Mouse (Mus musculus): Measurements from ENCODE around the gene Ldhd. TPM values are rescaled to one million over a fixed set of nuclear protein-coding genes. Genes with fewer than 3 reads are reported as not detected.

The Ldhd gene
- polyA plus RNA-seq, 1 experiment from 2014 or later = 1.5 TPM

DNA sequence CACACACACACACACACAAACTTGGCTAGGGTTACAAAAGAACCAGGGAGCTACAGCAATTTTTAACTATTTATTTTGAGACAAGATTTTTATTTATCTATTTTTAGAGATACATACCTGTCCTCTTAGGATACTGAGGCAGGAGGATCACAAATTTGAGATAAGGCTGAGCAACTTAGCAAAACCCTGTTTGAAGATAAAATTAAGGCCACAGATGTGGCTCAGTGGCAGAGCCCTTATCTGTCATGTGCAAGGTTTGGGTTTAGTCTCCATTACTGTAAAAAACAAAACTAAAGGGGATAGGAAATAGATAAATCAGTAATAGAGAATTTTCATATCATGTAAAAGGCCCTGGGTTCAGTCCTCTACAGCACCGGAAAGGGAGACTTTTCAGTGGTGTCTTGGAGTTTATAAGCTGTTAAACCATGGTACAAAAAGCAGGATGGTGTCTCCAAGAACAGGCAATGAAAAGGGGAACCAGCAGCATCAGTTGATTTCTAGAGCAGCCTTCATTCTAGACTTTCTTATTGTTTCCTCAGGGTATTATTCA, 42.6 kb downstream of the Ldhd start:
- H3K27me3 ChIP-seq (ENCODE audit: control insufficient read depth, insufficient read depth, low read length) = no peaks in the 10 kb centered on the region
- H3K9me3 ChIP-seq (ENCODE audit: control insufficient read depth, low read depth, low read length) = no peaks in the 10 kb centered on the region
- 91% methylated on average over 1 of the region's 1 CpGs for WGBS
- H3K36me3 ChIP-seq (ENCODE audit: control insufficient read depth, insufficient read depth, low read length) = no peaks in the 10 kb centered on the region
- no peak overlapping the region for H3K4me3 ChIP-seq (ENCODE audit: low read depth, low read length)
- no peak overlapping the region for H3K9ac ChIP-seq (replicated peaks; ENCODE audit: low read depth, low read length)
- no peak overlapping the region for H3K27ac ChIP-seq (ENCODE audit: low read length)
- no peak overlapping the region for H3K4me2 ChIP-seq (replicated peaks; ENCODE audit: low read depth, low read length)
- H3K4me1 ChIP-seq (ENCODE audit: control insufficient read depth, insufficient read depth, low read length) = peaks cover 1% of the 10 kb centered on the region; the same call in 1 of the 2 replicates
- no peak for ATAC-seq (ENCODE audit: insufficient number of reproducible peaks, insufficient read depth, low FRiP score, low read depth)

GRCm38 (mm10) chr8:111584946-111585345, 45.2 kb downstream of the Ldhd start:
- ATAC-seq (ENCODE audit: insufficient number of reproducible peaks, insufficient read depth, low FRiP score, low read depth) = no peak
- H3K4me3 ChIP-seq (ENCODE audit: low read depth, low read length) = no peak overlapping the region

GRCm38 (mm10) chr8:111582386-111582785, 47.8 kb downstream of the Ldhd start:
- 70% methylated on average over 3 of the region's 3 CpGs for WGBS
- H3K27ac ChIP-seq (ENCODE audit: low read length) = no peak overlapping the region
- H3K9ac ChIP-seq (replicated peaks; ENCODE audit: low read depth, low read length) = no peak overlapping the region
- H3K4me3 ChIP-seq (ENCODE audit: low read depth, low read length) = no peak overlapping the region
- no peaks in the 10 kb centered on the region for H3K9me3 ChIP-seq (ENCODE audit: control insufficient read depth, low read depth, low read length)
- 0 out of 2 replicates have a peak, but pooled peaks cover 6% of the 10 kb centered on the region for H3K36me3 ChIP-seq (ENCODE audit: control insufficient read depth, insufficient read depth, low read length)
- 0 out of 2 replicates have a peak, but pooled peaks cover 3% of the 10 kb centered on the region for H3K4me1 ChIP-seq (ENCODE audit: control insufficient read depth, insufficient read depth, low read length)
- H3K27me3 ChIP-seq (ENCODE audit: control insufficient read depth, insufficient read depth, low read length) = no peaks in the 10 kb centered on the region
- no peak for ATAC-seq (ENCODE audit: insufficient number of reproducible peaks, insufficient read depth, low FRiP score, low read depth)
- no peak overlapping the region for H3K4me2 ChIP-seq (replicated peaks; ENCODE audit: low read depth, low read length)

More at GRCm38 (mm10) chr8:111584946-111585345, 45.2 kb downstream of the Ldhd start:
- Histone ChIP-seq H3K4me1 (ENCODE audit: control insufficient read depth, insufficient read depth, low read length) (no peaks in the 10 kb centered on the region), H3K9me3 (ENCODE audit: control insufficient read depth, low read depth, low read length) (no peaks in the 10 kb centered on the region), H3K4me2 (replicated peaks; ENCODE audit: low read depth, low read length) (no peak overlapping the region), H3K27me3 (ENCODE audit: control insufficient read depth, insufficient read depth, low read length) (no peaks in the 10 kb centered on the region), H3K9ac (replicated peaks; ENCODE audit: low read depth, low read length) (no peak overlapping the region), H3K27ac (ENCODE audit: low read length) (no peak overlapping the region), H3K36me3 (ENCODE audit: control insufficient read depth, insufficient read depth, low read length) (no peaks in the 10 kb centered on the region)
- WGBS = 88% methylated on average over 3 of the region's 3 CpGs

DNA sequence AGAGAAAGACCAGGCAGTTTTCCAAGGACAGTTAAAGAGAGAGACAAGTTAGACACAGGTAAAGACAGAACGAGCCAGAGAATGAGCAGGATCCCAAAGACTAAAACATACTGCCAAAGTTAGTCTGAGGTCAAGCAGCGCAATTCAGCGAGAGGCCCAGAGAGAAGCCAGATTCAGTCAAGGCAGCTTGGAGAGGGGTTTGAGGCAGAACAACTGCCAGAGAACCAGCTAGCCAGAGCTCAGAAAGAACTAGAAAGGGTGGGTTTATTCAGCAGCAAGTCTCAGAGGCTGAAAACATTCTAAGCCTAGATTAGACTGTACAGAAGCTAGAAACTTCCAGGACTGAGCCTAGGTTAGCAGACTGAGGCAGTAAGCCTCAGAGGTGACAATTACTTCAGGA, 49.9 kb downstream of the Ldhd start:
- 53% methylated on average over 3 of the region's 3 CpGs for WGBS
- no peak for ATAC-seq (ENCODE audit: insufficient number of reproducible peaks, insufficient read depth, low FRiP score, low read depth)
- H3K36me3 ChIP-seq (ENCODE audit: control insufficient read depth, insufficient read depth, low read length) = 0 out of 2 replicates have a peak, but pooled peaks cover 6% of the 10 kb centered on the region
- no peak overlapping the region for H3K4me2 ChIP-seq (replicated peaks; ENCODE audit: low read depth, low read length)
- H3K4me3 ChIP-seq (ENCODE audit: low read depth, low read length) = no peak overlapping the region
- H3K27ac ChIP-seq (ENCODE audit: low read length) = no peak overlapping the region
- H3K9me3 ChIP-seq (ENCODE audit: control insufficient read depth, low read depth, low read length) = no peaks in the 10 kb centered on the region
- no peaks in the 10 kb centered on the region for H3K27me3 ChIP-seq (ENCODE audit: control insufficient read depth, insufficient read depth, low read length)
- H3K4me1 ChIP-seq (ENCODE audit: control insufficient read depth, insufficient read depth, low read length) = 0 out of 2 replicates have a peak, but pooled peaks cover 11% of the 10 kb centered on the region
- no peak overlapping the region for H3K9ac ChIP-seq (replicated peaks; ENCODE audit: low read depth, low read length)

- no peaks in the 10 kb centered on the region for H3K9me3 ChIP-seq (ENCODE audit: control insufficient read depth, low read depth, low read length)
- 0 out of 2 replicates have a peak, but pooled peaks cover 6% of the 10 kb centered on the region for H3K36me3 ChIP-seq (ENCODE audit: control insufficient read depth, insufficient read depth, low read length)
- H3K27ac ChIP-seq (ENCODE audit: low read length) = no peak overlapping the region
- H3K4me1 ChIP-seq (ENCODE audit: control insufficient read depth, insufficient read depth, low read length) = 0 out of 2 replicates have a peak, but pooled peaks cover 11% of the 10 kb centered on the region
- WGBS = 88% methylated on average over 1 of the region's 1 CpGs
- no peak overlapping the region for H3K4me2 ChIP-seq (replicated peaks; ENCODE audit: low read depth, low read length)
- no peak overlapping the region for H3K4me3 ChIP-seq (ENCODE audit: low read depth, low read length)
- no peak for ATAC-seq (ENCODE audit: insufficient number of reproducible peaks, insufficient read depth, low FRiP score, low read depth)
- no peaks in the 10 kb centered on the region for H3K27me3 ChIP-seq (ENCODE audit: control insufficient read depth, insufficient read depth, low read length)
- no peak overlapping the region for H3K9ac ChIP-seq (replicated peaks; ENCODE audit: low read depth, low read length)
Observed at GRCm38 (mm10) chr8:111579318-111579717, 50.9 kb downstream of the Ldhd start.

GRCm38 (mm10) chr8:111577880-111578533, 52.2 kb downstream of the Ldhd start:
- Histone ChIP-seq H3K4me3 (ENCODE audit: low read depth, low read length) (no peak overlapping the region), H3K36me3 (ENCODE audit: control insufficient read depth, insufficient read depth, low read length) (0 out of 2 replicates have a peak, but pooled peaks cover 6% of the 10 kb centered on the region), H3K4me1 (ENCODE audit: control insufficient read depth, insufficient read depth, low read length) (0 out of 2 replicates have a peak, but pooled peaks cover 11% of the 10 kb centered on the region), H3K9ac (replicated peaks; ENCODE audit: low read depth, low read length) (no peak overlapping the region), H3K27me3 (ENCODE audit: control insufficient read depth, insufficient read depth, low read length) (no peaks in the 10 kb centered on the region), H3K4me2 (replicated peaks; ENCODE audit: low read depth, low read length) (no peak overlapping the region), H3K27ac (ENCODE audit: low read length) (no peak overlapping the region), H3K9me3 (ENCODE audit: control insufficient read depth, low read depth, low read length) (no peaks in the 10 kb centered on the region)
- 81% methylated on average over 9 of the region's 9 CpGs for WGBS
- ATAC-seq (ENCODE audit: insufficient number of reproducible peaks, insufficient read depth, low FRiP score, low read depth) = no peak

- H3K27me3 ChIP-seq (ENCODE audit: control insufficient read depth, insufficient read depth, low read length) = no peaks in the 10 kb centered on the region
Observed at GRCm38 (mm10) chr8:111576501-111576900, 53.7 kb downstream of the Ldhd start.

DNA sequence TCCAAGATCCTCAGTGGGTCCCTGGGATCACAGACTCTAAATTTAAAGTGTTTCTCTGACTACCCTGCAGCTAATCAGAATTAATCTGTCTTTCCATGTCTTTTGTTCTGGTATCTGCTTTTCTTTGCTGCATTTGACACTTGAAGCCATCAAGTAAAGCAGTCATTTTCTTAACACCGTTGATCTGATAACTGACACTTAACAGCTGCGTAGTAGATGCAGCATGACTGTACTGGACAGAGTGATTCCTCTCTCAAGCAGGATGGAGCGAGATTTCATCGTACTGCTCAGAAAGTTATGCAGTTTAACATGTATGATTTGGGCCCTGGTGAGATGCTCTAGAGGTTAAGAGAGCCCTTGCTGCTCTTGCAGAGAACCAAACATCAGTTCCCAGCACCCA, 54.7 kb downstream of the Ldhd start:
- no peak overlapping the region for H3K4me3 ChIP-seq (ENCODE audit: low read depth, low read length)
- H3K9me3 ChIP-seq (ENCODE audit: control insufficient read depth, low read depth, low read length) = no peaks in the 10 kb centered on the region
- ATAC-seq (ENCODE audit: insufficient number of reproducible peaks, insufficient read depth, low FRiP score, low read depth) = no peak
- H3K27ac ChIP-seq (ENCODE audit: low read length) = no peak overlapping the region
- H3K27me3 ChIP-seq (ENCODE audit: control insufficient read depth, insufficient read depth, low read length) = no peaks in the 10 kb centered on the region
- H3K4me1 ChIP-seq (ENCODE audit: control insufficient read depth, insufficient read depth, low read length) = peaks cover 11% of the 10 kb centered on the region; the same call in 1 of the 2 replicates
- 93% methylated on average over 4 of the region's 4 CpGs for WGBS
- no peak overlapping the region for H3K4me2 ChIP-seq (replicated peaks; ENCODE audit: low read depth, low read length)
- H3K9ac ChIP-seq (replicated peaks; ENCODE audit: low read depth, low read length) = no peak overlapping the region
- 0 out of 2 replicates have a peak, but pooled peaks cover 6% of the 10 kb centered on the region for H3K36me3 ChIP-seq (ENCODE audit: control insufficient read depth, insufficient read depth, low read length)

More at GRCm38 (mm10) chr8:111576501-111576900, 53.7 kb downstream of the Ldhd start:
- Histone ChIP-seq H3K4me1 (ENCODE audit: control insufficient read depth, insufficient read depth, low read length) (peaks cover 11% of the 10 kb centered on the region; the same call in 1 of the 2 replicates), H3K9me3 (ENCODE audit: control insufficient read depth, low read depth, low read length) (no peaks in the 10 kb centered on the region), H3K4me3 (ENCODE audit: low read depth, low read length) (no peak overlapping the region), H3K9ac (replicated peaks; ENCODE audit: low read depth, low read length) (no peak overlapping the region), H3K4me2 (replicated peaks; ENCODE audit: low read depth, low read length) (no peak overlapping the region), H3K36me3 (ENCODE audit: control insufficient read depth, insufficient read depth, low read length) (0 out of 2 replicates have a peak, but pooled peaks cover 6% of the 10 kb centered on the region), H3K27ac (ENCODE audit: low read length) (no peak overlapping the region)
- no peak for ATAC-seq (ENCODE audit: insufficient number of reproducible peaks, insufficient read depth, low FRiP score, low read depth)

All from stomach, embryonic 14.5 days (tissue).